Mouse (Mus musculus) kidney, adult 2 months (tissue): ENCODE results near the gene Spata13.

Experiments
- CTCF ChIP-seq: fragments of 200-500 bp; conservative IDR thresholded peaks from 2 replicates; pipeline ENCODE4 v1.5.1; 2011; ENCODE audit warnings: low read depth, mild to moderate bottlenecking, control low read depth, low read length, moderate library complexity, mixed read lengths; ENCODE audit not compliant: insufficient read depth, insufficient read length
- POLR2A ChIP-seq: fragments of 200-500 bp; IDR thresholded peaks from one replicate; pipeline ENCODE4 v1.6.1; 2011; ENCODE audit warnings: low read depth, low read length, control low read depth

- 0 out of 2 replicates have a peak, but pooled peaks have one; percentile 10 for TF ChIP-seq CTCF
- TF ChIP-seq POLR2A, result no peak
Observed at GRCm38 (mm10) chr14:60769340-60769739, 135.5 kb downstream of the Spata13 start.
